Mouse (Mus musculus): ENCODE data around the gene Maco1. TPM values are rescaled to one million over a fixed set of nuclear protein-coding genes. Genes with fewer than 3 reads are reported as not detected.
"Not testable (repeated sequence)": the region's sequence is repeated elsewhere in the genome, so short reads cannot be mapped to it uniquely, and the experiment has no call there.

Maco1 gene
- total and polyA plus RNA-seq, 2 experiments = 7.3 to 28.0 TPM

DNA sequence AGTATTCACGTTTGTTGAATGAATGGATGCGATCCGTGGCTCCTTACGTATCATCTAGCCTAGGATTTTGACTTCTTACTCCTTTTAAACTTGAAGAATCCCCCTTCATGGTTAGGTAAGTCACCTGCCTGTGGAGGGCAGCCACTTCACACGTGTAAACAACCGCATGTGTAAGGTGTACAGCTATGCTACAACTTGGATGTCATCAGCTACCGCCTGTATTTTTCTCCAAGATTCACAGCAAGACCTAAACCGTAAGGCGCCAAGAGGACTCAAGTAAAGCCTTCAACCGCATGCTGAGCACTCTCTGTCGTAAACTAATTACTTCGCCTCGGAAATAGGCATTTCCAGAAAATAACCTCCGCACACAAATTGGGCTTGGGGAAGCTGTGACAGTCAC, 1.3 kb downstream of the Maco1 start:
- Histone ChIP-seq H3K9ac (ENCODE audit: low read depth, low read length) (peak overlapping the region; percentile 97; the same call in 1 of the 2 replicates), H3K79me2 (ENCODE audit: control insufficient read depth, insufficient read depth, low read length) (peaks cover 17% of the 10 kb centered on the region; the same call in 1 of the 2 replicates), H3K27ac (replicated peaks; ENCODE audit: insufficient read depth, low read depth, low read length) (no peak overlapping the region; the same call in 1 of the 2 replicates), H3K4me3 (ENCODE audit: insufficient read depth, low read depth, low read length) (peak overlapping the region; percentile 34; the same call in 1 of the 2 replicates), H3K36me3 (ENCODE audit: control insufficient read depth, insufficient read depth, low read length) (no peaks in the 10 kb centered on the region), H3K27me3 (ENCODE audit: control insufficient read depth, insufficient read depth, low read length) (no peaks in the 10 kb centered on the region), H3K4me1 (ENCODE audit: control insufficient read depth, insufficient read depth, low read length) (peaks cover 13% of the 10 kb centered on the region)
- WGBS = 16% methylated on average over 14 of the region's 14 CpGs
- no peak for DNase-seq (ENCODE audit: extremely low read depth, low read depth, low spot score)
- TF ChIP-seq POLR2A (IDR thresholded peaks at IDR 0.05; ENCODE audit: extremely low read depth, insufficient read depth, low read length) (no peak), CTCF (IDR thresholded peaks at IDR 0.05; ENCODE audit: low read depth, low read length) (no peak)

DNA sequence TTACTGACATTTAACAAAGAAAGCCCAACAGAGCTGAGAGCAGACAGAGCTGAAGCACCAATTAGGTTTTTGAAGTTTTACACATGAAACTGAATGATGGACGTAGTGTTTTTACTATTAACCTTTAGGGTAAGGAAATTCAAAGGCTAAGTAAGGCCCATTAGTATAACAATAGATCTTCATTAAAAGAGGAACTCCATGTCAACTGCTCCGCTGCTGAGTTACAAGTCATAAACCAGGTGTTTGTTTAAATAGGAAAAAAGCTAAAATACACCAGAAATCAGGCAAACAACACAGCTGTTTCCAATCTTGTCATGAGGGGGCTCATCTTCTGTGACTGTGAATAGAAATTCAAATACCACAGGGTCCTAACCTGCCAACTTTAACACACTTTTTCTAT, 1.9 kb downstream of the Maco1 start:
- Histone ChIP-seq H3K9ac (ENCODE audit: low read depth, low read length) (no peak overlapping the region), H3K27me3 (ENCODE audit: control insufficient read depth, insufficient read depth, low read length) (no peaks in the 10 kb centered on the region), H3K4me3 (ENCODE audit: insufficient read depth, low read depth, low read length) (no peak overlapping the region), H3K79me2 (ENCODE audit: control insufficient read depth, insufficient read depth, low read length) (peaks cover 19% of the 10 kb centered on the region; the same call in 1 of the 2 replicates), H3K27ac (replicated peaks; ENCODE audit: insufficient read depth, low read depth, low read length) (no peak overlapping the region), H3K4me1 (ENCODE audit: control insufficient read depth, insufficient read depth, low read length) (peaks cover 17% of the 10 kb centered on the region), H3K36me3 (ENCODE audit: control insufficient read depth, insufficient read depth, low read length) (no peaks in the 10 kb centered on the region)
- no peak for DNase-seq (ENCODE audit: extremely low read depth, low read depth, low spot score)
- WGBS = 89% methylated on average over 2 of the region's 2 CpGs
- TF ChIP-seq POLR2A (IDR thresholded peaks at IDR 0.05; ENCODE audit: extremely low read depth, insufficient read depth, low read length) (no peak), CTCF (IDR thresholded peaks at IDR 0.05; ENCODE audit: low read depth, low read length) (no peak)

DNA sequence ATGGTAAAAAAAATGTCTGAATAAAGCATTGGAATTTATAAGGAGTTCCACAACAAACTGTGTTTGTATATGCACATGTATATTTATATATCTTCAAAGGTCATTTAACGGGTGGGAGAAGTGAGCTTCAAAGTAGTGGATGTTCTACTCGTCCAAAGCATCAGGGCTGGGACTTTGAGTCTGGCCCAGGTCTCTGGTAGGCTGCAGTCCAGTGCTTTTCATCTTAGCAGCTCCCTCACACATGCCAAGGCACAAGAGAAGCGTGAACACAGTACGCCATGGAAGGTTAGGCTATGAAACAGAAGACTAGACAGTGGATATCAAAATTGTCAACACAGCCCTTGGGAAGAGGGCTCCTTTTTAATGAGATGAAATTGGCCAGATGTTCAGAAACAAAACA, 2.6 kb downstream of the Maco1 start:
- no peaks in the 10 kb centered on the region for H3K36me3 ChIP-seq (ENCODE audit: control insufficient read depth, insufficient read depth, low read length)
- no peak overlapping the region for H3K4me3 ChIP-seq (ENCODE audit: insufficient read depth, low read depth, low read length)
- TF ChIP-seq POLR2A (IDR thresholded peaks at IDR 0.05; ENCODE audit: extremely low read depth, insufficient read depth, low read length) = no peak
- WGBS = 57% methylated on average over 4 of the region's 4 CpGs
- H3K9ac ChIP-seq (ENCODE audit: low read depth, low read length) = no peak overlapping the region
- no peak for DNase-seq (ENCODE audit: extremely low read depth, low read depth, low spot score)
- no peak overlapping the region for H3K27ac ChIP-seq (replicated peaks; ENCODE audit: insufficient read depth, low read depth, low read length)
- H3K27me3 ChIP-seq (ENCODE audit: control insufficient read depth, insufficient read depth, low read length) = no peaks in the 10 kb centered on the region
- peaks cover 20% of the 10 kb centered on the region for H3K4me1 ChIP-seq (ENCODE audit: control insufficient read depth, insufficient read depth, low read length)
- H3K79me2 ChIP-seq (ENCODE audit: control insufficient read depth, insufficient read depth, low read length) = peaks cover 22% of the 10 kb centered on the region; the same call in 1 of the 2 replicates

DNA sequence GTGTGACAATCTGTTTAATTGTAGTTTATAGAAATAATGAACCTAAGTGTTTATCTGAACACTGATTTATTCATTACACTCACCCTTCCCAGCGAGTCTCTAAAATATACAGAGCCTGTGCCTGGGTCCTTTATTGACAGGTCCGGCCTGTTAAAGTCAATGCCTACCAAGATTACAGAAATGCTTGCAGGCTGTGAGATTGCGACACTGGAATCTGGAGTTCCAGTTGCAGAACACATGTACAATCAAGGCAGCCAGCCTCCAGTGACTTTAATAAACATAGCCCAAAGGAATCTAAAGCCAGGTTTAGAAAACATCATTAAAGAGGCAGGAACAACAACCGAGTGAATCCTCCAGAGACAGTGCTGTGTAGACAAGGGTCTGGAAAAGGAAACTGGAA, 5.6 kb downstream of the Maco1 start:
- WGBS = 22% methylated on average over 4 of the region's 4 CpGs
- Histone ChIP-seq H3K79me2 (ENCODE audit: control insufficient read depth, insufficient read depth, low read length) (peaks cover 26% of the 10 kb centered on the region; the same call in 1 of the 2 replicates), H3K36me3 (ENCODE audit: control insufficient read depth, insufficient read depth, low read length) (no peaks in the 10 kb centered on the region), H3K27me3 (ENCODE audit: control insufficient read depth, insufficient read depth, low read length) (no peaks in the 10 kb centered on the region), H3K9ac (ENCODE audit: low read depth, low read length) (peak overlapping the region; percentile 58), H3K4me3 (ENCODE audit: insufficient read depth, low read depth, low read length) (no peak overlapping the region), H3K4me1 (ENCODE audit: control insufficient read depth, insufficient read depth, low read length) (peaks cover 37% of the 10 kb centered on the region), H3K27ac (replicated peaks; ENCODE audit: insufficient read depth, low read depth, low read length) (peak overlapping the region; percentile 97)
- peak; percentile 94 for DNase-seq (ENCODE audit: extremely low read depth, low read depth, low spot score)
- TF ChIP-seq CTCF (IDR thresholded peaks at IDR 0.05; ENCODE audit: low read depth, low read length) (no peak), POLR2A (IDR thresholded peaks at IDR 0.05; ENCODE audit: extremely low read depth, insufficient read depth, low read length) (no peak)

DNA sequence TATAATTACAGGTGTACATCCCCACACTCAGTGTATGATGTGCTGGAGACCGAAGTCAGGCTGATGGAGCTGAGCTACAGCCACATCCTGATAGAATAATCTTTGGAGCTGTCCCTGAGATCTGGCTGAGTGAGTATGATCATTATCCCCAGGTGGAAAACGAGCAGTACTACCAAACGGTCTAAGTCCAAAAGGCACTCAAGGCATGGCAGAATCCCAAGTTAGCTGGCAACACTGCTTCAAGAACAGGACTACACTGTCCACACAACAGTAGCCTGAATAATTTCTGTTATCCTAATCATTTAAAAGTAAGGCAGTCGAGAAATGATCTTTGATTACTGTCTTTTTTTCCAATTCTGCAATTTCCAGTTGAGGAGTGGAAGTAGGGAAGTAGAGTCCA, 9.6 kb downstream of the Maco1 start:
- TF ChIP-seq POLR2A (IDR thresholded peaks at IDR 0.05; ENCODE audit: extremely low read depth, insufficient read depth, low read length) (no peak), CTCF (IDR thresholded peaks at IDR 0.05; ENCODE audit: low read depth, low read length) (no peak)
- peak overlapping the region; percentile 74 for H3K27ac ChIP-seq (replicated peaks; ENCODE audit: insufficient read depth, low read depth, low read length)
- H3K36me3 ChIP-seq (ENCODE audit: control insufficient read depth, insufficient read depth, low read length) = no peaks in the 10 kb centered on the region
- H3K27me3 ChIP-seq (ENCODE audit: control insufficient read depth, insufficient read depth, low read length) = no peaks in the 10 kb centered on the region
- H3K79me2 ChIP-seq (ENCODE audit: control insufficient read depth, insufficient read depth, low read length) = peaks cover 29% of the 10 kb centered on the region; the same call in 1 of the 2 replicates
- no peak overlapping the region for H3K9ac ChIP-seq (ENCODE audit: low read depth, low read length)
- H3K4me3 ChIP-seq (ENCODE audit: insufficient read depth, low read depth, low read length) = no peak overlapping the region
- H3K4me1 ChIP-seq (ENCODE audit: control insufficient read depth, insufficient read depth, low read length) = peaks cover 34% of the 10 kb centered on the region
- DNase-seq (ENCODE audit: extremely low read depth, low read depth, low spot score) = peak; percentile 98
- 19% methylated on average over 4 of the region's 4 CpGs for WGBS

DNA sequence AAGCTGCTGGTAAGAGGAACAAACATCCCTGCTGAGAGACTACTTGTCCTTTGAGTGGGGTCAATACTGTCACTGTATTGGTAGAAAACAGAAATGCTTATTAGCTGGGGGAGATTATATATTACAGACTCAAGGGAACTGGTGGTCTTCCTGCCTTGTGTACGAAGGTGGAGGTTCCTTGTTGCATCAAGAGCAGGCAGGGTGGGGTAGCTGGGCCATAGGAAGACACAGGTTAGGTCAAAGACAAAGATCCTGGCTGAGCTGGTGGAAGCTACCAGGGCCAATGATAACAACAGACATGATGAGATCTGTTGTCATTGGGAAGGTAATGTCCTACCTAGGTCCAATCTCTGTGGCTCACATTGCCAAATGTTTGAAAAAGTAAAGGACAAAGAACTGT, 12.9 kb downstream of the Maco1 start:
- Histone ChIP-seq H3K9ac (ENCODE audit: low read depth, low read length) (no peak overlapping the region), H3K4me3 (ENCODE audit: insufficient read depth, low read depth, low read length) (no peak overlapping the region), H3K27me3 (ENCODE audit: control insufficient read depth, insufficient read depth, low read length) (no peaks in the 10 kb centered on the region), H3K36me3 (ENCODE audit: control insufficient read depth, insufficient read depth, low read length) (peaks cover 7% of the 10 kb centered on the region), H3K27ac (replicated peaks; ENCODE audit: insufficient read depth, low read depth, low read length) (no peak overlapping the region), H3K79me2 (ENCODE audit: control insufficient read depth, insufficient read depth, low read length) (peaks cover 21% of the 10 kb centered on the region; the same call in 1 of the 2 replicates), H3K4me1 (ENCODE audit: control insufficient read depth, insufficient read depth, low read length) (peaks cover 19% of the 10 kb centered on the region)
- TF ChIP-seq POLR2A (IDR thresholded peaks at IDR 0.05; ENCODE audit: extremely low read depth, insufficient read depth, low read length) (no peak), CTCF (IDR thresholded peaks at IDR 0.05; ENCODE audit: low read depth, low read length) (no peak)
- WGBS = 100% methylated on average over 1 of the region's 1 CpGs
- DNase-seq (ENCODE audit: extremely low read depth, low read depth, low spot score) = no peak

DNA sequence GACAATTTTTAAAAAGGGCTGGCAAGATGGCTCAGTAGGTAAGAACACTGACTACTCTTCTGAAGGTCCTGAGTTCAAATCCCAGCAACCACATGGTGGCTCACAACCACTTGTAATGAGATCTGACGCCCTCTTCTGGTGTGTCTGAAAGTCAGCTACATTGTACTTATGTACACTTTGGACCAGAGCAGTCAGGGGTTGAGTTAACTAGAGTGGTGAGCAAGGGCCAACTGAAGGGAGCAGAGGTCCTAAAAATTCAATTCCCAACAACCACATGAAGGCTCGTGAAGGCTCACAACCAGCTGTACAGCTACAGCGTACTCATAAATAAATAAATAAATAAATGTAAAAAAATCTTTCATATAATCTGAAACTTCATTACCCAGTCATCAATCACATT, 14.4 kb downstream of the Maco1 start:
- WGBS = 65% methylated on average over 3 of the region's 3 CpGs
- H3K4me1 ChIP-seq (ENCODE audit: control insufficient read depth, insufficient read depth, low read length) = peaks cover 11% of the 10 kb centered on the region
- H3K4me3 ChIP-seq (ENCODE audit: insufficient read depth, low read depth, low read length); H3K27me3 ChIP-seq (ENCODE audit: control insufficient read depth, insufficient read depth, low read length); H3K27ac ChIP-seq (replicated peaks; ENCODE audit: insufficient read depth, low read depth, low read length); DNase-seq (ENCODE audit: extremely low read depth, low read depth, low spot score); H3K9ac ChIP-seq (ENCODE audit: low read depth, low read length); H3K36me3 ChIP-seq (ENCODE audit: control insufficient read depth, insufficient read depth, low read length): not testable (repeated sequence)
- peaks cover 18% of the 10 kb centered on the region; the same call in 1 of the 2 replicates for H3K79me2 ChIP-seq (ENCODE audit: control insufficient read depth, insufficient read depth, low read length)
